Mouse (Mus musculus) CH12.LX (cell line): ENCODE measurements around the gene Adgre1. TPM values are rescaled to one million over a fixed set of nuclear protein-coding genes. Genes with fewer than 3 reads are reported as not detected.
"Not testable (repeated sequence)": the region's sequence is repeated elsewhere in the genome, so short reads cannot be mapped to it uniquely, and the experiment has no call there.

Experiments used
- DNase-seq: peaks from one replicate; pipeline ENCODE4 v3.0.0-alpha.2; 2013; ENCODE audit errors: extremely low read depth
- H3K27ac ChIP-seq: 2 replicates; pipeline ENCODE4 v1.5.1; 2012; ENCODE audit warnings: low read depth, mild to moderate bottlenecking, control low read depth, moderate library complexity; ENCODE audit not compliant: insufficient read depth
- H3K27me3 ChIP-seq: replicated peaks from 2 replicates; pipeline ENCODE3; 2012; ENCODE audit warnings: inconsistent platforms
- H3K36me3 ChIP-seq, 2 experiments: replicated peaks in 1 of 2; 2 replicates each; pipeline versions ENCODE3 to v1.6.1; 2012; ENCODE audit warnings: inconsistent platforms in 1 of 2, low read length in 1 of 2, mild to moderate bottlenecking in 1 of 2, mixed read lengths in 1 of 2, moderate library complexity in 1 of 2; ENCODE audit not compliant: control insufficient read depth in 1 of 2, insufficient read depth in 1 of 2
- H3K4me1 ChIP-seq, 2 experiments: 2 replicates each; pipeline ENCODE4 v1.6.1; 2012; ENCODE audit warnings: inconsistent platforms in 1 of 2, moderate library complexity in 1 of 2; ENCODE audit not compliant: insufficient read depth in 2 of 2, control insufficient read depth in 1 of 2
- H3K4me2 ChIP-seq: 2 replicates; pipeline ENCODE4 v1.6.1; 2012; ENCODE audit warnings: low read depth, mild to moderate bottlenecking, control low read depth; ENCODE audit not compliant: poor library complexity, insufficient read depth, severe bottlenecking
- H3K4me3 ChIP-seq, 3 experiments: fragments of 150-350 bp in 1 of 3; sonication (generic) in 1 of 3; replicated peaks in 1 of 3; 2 replicates each; pipeline versions ENCODE3 to v1.5.1; 2011 to 2012; ENCODE audit warnings: low read depth in 2 of 3, low read length in 2 of 3, mild to moderate bottlenecking in 2 of 3, moderate library complexity in 2 of 3, control low read depth in 1 of 3, improper control_type of control experiment in 1 of 3, inconsistent platforms in 1 of 3, mixed read lengths in 1 of 3; ENCODE audit not compliant: poor library complexity in 1 of 3
- H3K79me2 ChIP-seq: replicated peaks from 2 replicates; pipeline ENCODE4 v1.6.1; 2012; ENCODE audit warnings: mild to moderate bottlenecking, moderate library complexity; ENCODE audit not compliant: control insufficient read depth, poor library complexity, insufficient read depth, severe bottlenecking; ENCODE audit errors: extremely low read depth
- H3K9ac ChIP-seq: 2 replicates; pipeline ENCODE4 v1.6.1; 2012; ENCODE audit warnings: low read depth, mild to moderate bottlenecking, control low read depth, moderate library complexity; ENCODE audit not compliant: insufficient read depth
- H3K9me3 ChIP-seq: replicated peaks from 2 replicates; pipeline ENCODE3; 2012; ENCODE audit warnings: low read length, inconsistent platforms, mixed read lengths
- BHLHE40 ChIP-seq: IDR thresholded peaks from 2 replicates; pipeline ENCODE4 v1.6.1; 2011; ENCODE audit warnings: mild to moderate bottlenecking, low read depth, low read length, improper control_type of control experiment
- CHD1 ChIP-seq: IDR thresholded peaks from 2 replicates; pipeline ENCODE4 v1.6.1; 2012; ENCODE audit warnings: low read depth, low read length, improper control_type of control experiment, inconsistent platforms
- CHD2 ChIP-seq: IDR thresholded peaks from 2 replicates; pipeline ENCODE4 v1.6.1; 2011; ENCODE audit warnings: low read length, improper control_type of control experiment
- CTCF ChIP-seq, 2 experiments: IDR thresholded peaks in 1 of 2; conservative IDR thresholded peaks in 1 of 2; 2 replicates each; pipeline ENCODE4 v1.5.1; 2011 to 2012; ENCODE audit warnings: low read depth in 2 of 2, low read length in 2 of 2, improper control_type of control experiment in 1 of 2, inconsistent platforms in 1 of 2, mild to moderate bottlenecking in 1 of 2, moderate library complexity in 1 of 2
- E2F4 ChIP-seq: IDR thresholded peaks from 2 replicates; pipeline ENCODE4 v1.6.1; 2011; ENCODE audit warnings: low read depth, low read length, improper control_type of control experiment; ENCODE audit not compliant: insufficient replicate concordance
- ELF1 ChIP-seq: IDR thresholded peaks from 2 replicates; pipeline ENCODE4 v1.6.1; 2014; ENCODE audit warnings: low read depth, mild to moderate bottlenecking, inconsistent platforms, low read length, improper control_type of control experiment
- EP300 ChIP-seq: IDR thresholded peaks from 2 replicates; pipeline ENCODE4 v1.6.1; 2011; ENCODE audit warnings: low read length, improper control_type of control experiment
- ETS1 ChIP-seq: conservative IDR thresholded peaks from 2 replicates; pipeline ENCODE4 v1.6.1; 2012; ENCODE audit warnings: low read depth, mild to moderate bottlenecking, inconsistent platforms, low read length, improper control_type of control experiment, moderate library complexity
- HCFC1 ChIP-seq: IDR thresholded peaks from 2 replicates; pipeline ENCODE4 v1.6.1; 2012; ENCODE audit warnings: low read depth, mild to moderate bottlenecking, inconsistent platforms, low read length, improper control_type of control experiment
- IRF4 ChIP-seq: IDR thresholded peaks from 2 replicates; pipeline ENCODE4 v1.6.1; 2014; ENCODE audit warnings: low read depth, mild to moderate bottlenecking, inconsistent platforms, low read length, improper control_type of control experiment
- JUN ChIP-seq: IDR thresholded peaks from 2 replicates; pipeline ENCODE4 v1.6.1; 2011; ENCODE audit warnings: low read depth, mild to moderate bottlenecking, low read length, improper control_type of control experiment, moderate library complexity; ENCODE audit not compliant: insufficient read depth
- JUND ChIP-seq: conservative IDR thresholded peaks from 2 replicates; pipeline ENCODE4 v1.6.1; 2011; ENCODE audit warnings: low read depth, low read length, improper control_type of control experiment
- KAT2A ChIP-seq: IDR thresholded peaks from 2 replicates; pipeline ENCODE4 v1.6.1; 2012; ENCODE audit warnings: low read length, improper control_type of control experiment, inconsistent platforms; ENCODE audit not compliant: insufficient replicate concordance
- MAFK ChIP-seq: IDR thresholded peaks from 2 replicates; pipeline ENCODE4 v1.6.1; 2011; ENCODE audit warnings: low read length, improper control_type of control experiment; ENCODE audit not compliant: insufficient replicate concordance
- MAX ChIP-seq: IDR thresholded peaks from 2 replicates; pipeline ENCODE4 v1.6.1; 2011; ENCODE audit warnings: low read length, improper control_type of control experiment
- MAZ ChIP-seq: IDR thresholded peaks from 2 replicates; pipeline ENCODE4 v1.6.1; 2012; ENCODE audit warnings: low read depth, mild to moderate bottlenecking, inconsistent platforms, low read length, improper control_type of control experiment, moderate library complexity
- MEF2A ChIP-seq: IDR thresholded peaks from 2 replicates; pipeline ENCODE4 v1.6.1; 2014; ENCODE audit warnings: low read depth, mild to moderate bottlenecking, inconsistent platforms, low read length, improper control_type of control experiment, borderline replicate concordance
- MXI1 ChIP-seq: IDR thresholded peaks from 2 replicates; pipeline ENCODE4 v1.6.1; 2011; ENCODE audit warnings: mild to moderate bottlenecking, low read depth, low read length, improper control_type of control experiment
- MYC ChIP-seq: IDR thresholded peaks from 2 replicates; pipeline ENCODE4 v1.6.1; 2011; ENCODE audit warnings: low read depth, mild to moderate bottlenecking, improper control_type of control experiment, low read length
- NELFE ChIP-seq: IDR thresholded peaks from 2 replicates; pipeline ENCODE4 v1.6.1; 2011; ENCODE audit warnings: low read depth, low read length, improper control_type of control experiment
- POLR2A ChIP-seq: IDR thresholded peaks from 2 replicates; pipeline ENCODE4 v1.6.1; 2011; ENCODE audit warnings: low read depth, mild to moderate bottlenecking, improper control_type of control experiment, low read length
- POLR2AphosphoS2 ChIP-seq: IDR thresholded peaks from 2 replicates; pipeline ENCODE4 v1.6.1; 2011; ENCODE audit warnings: low read depth, low read length, improper control_type of control experiment
- RCOR1 ChIP-seq: conservative IDR thresholded peaks from 2 replicates; pipeline ENCODE4 v1.6.1; 2012; ENCODE audit warnings: low read depth, mild to moderate bottlenecking, inconsistent platforms, low read length, improper control_type of control experiment
- SIN3A ChIP-seq: IDR thresholded peaks from 2 replicates; pipeline ENCODE4 v1.6.1; 2012; ENCODE audit warnings: low read length, improper control_type of control experiment, inconsistent platforms
- TBP ChIP-seq: conservative IDR thresholded peaks from 2 replicates; pipeline ENCODE4 v1.6.1; 2011; ENCODE audit warnings: low read depth, low read length, improper control_type of control experiment
- TCF12 ChIP-seq: IDR thresholded peaks from 2 replicates; pipeline ENCODE4 v1.6.1; 2014; ENCODE audit warnings: low read depth, mild to moderate bottlenecking, inconsistent platforms, low read length, improper control_type of control experiment
- UBTF ChIP-seq: IDR thresholded peaks from 2 replicates; pipeline ENCODE4 v1.6.1; 2012; ENCODE audit warnings: low read depth, mild to moderate bottlenecking, inconsistent platforms, low read length, improper control_type of control experiment, moderate library complexity
- USF2 ChIP-seq: conservative IDR thresholded peaks from 2 replicates; pipeline ENCODE4 v1.6.1; 2011; ENCODE audit warnings: low read depth, low read length, improper control_type of control experiment
- ZC3H11A ChIP-seq: IDR thresholded peaks from 2 replicates; pipeline ENCODE4 v1.6.1; 2012; ENCODE audit warnings: low read depth, mild to moderate bottlenecking, inconsistent platforms, low read length, improper control_type of control experiment
- ZKSCAN1 ChIP-seq: IDR thresholded peaks from 2 replicates; pipeline ENCODE4 v1.6.1; 2012; ENCODE audit warnings: low read depth, inconsistent platforms, low read length, improper control_type of control experiment, borderline replicate concordance
- ZMIZ1 ChIP-seq: IDR thresholded peaks from 2 replicates; pipeline ENCODE4 v1.6.1; 2012; ENCODE audit warnings: low read depth, mild to moderate bottlenecking, inconsistent platforms, low read length, improper control_type of control experiment
- ZNF384 ChIP-seq: IDR thresholded peaks from 2 replicates; pipeline ENCODE4 v1.6.1; 2012; ENCODE audit warnings: low read depth, low read length, improper control_type of control experiment, inconsistent platforms
- dilution Hi-C: fragments of 300-500 bp; cut with MboI; formaldehyde crosslinking; loops from 2 replicates; pipeline ENCODE4 v1.14.3; 2020; ENCODE audit warnings: low sequenced_read_pairs; ENCODE audit not compliant: extremely low pct_unique_long_range_greater_than_20kb, extremely low pct_ligation_motif_present
- in situ Hi-C: fragments of 300-500 bp; cut with MboI; formaldehyde crosslinking; loops from 3 replicates; pipeline ENCODE4 v1.14.3; 2019; ENCODE audit warnings: low sequenced_read_pairs, low pct_ligation_motif_present, low pct_unique_long_range_greater_than_20kb, mixed read lengths
- polyA plus RNA-seq: library from polyadenylated mRNA; unstranded; fragments of >175 nt; gene quantifications from 2 replicates; pipeline ENCODE4 v1.2.1, GENCODE M21; 2012; ENCODE audit warnings: low read depth; ENCODE audit not compliant: insufficient read length
- total RNA-seq, 2 experiments: library from RNA; depleted of rRNA; stranded (reverse); fragments of 300-350 nt in 1 of 2; fragments of >200 nt in 1 of 2; gene quantifications; 2 replicates each; pipeline ENCODE4 v1.2.3; 2012 to 2014

Adgre1 gene
- total and polyA plus RNA-seq, 3 experiments = 1.8 to 33.6 (median 10.3) TPM

- H3K36me3 ChIP-seq, H3K27ac ChIP-seq, DNase-seq, H3K4me3 ChIP-seq, H3K9me3 ChIP-seq, dilution Hi-C loops, H3K27me3 ChIP-seq, H3K79me2 ChIP-seq: not testable (repeated sequence)
- Histone ChIP-seq H3K4me2 (peak overlapping the region; percentile 60), H3K4me1 (peaks cover 2 to 22% of the 10 kb centered on the region in 2 experiments; a peak in 3 of 4 replicates), H3K9ac (peak overlapping the region; percentile 19; the same call in 1 of the 2 replicates)
- in situ Hi-C loops = loop anchor here (5.0 to 25.0 kb wide), 4 partner anchors 90 to 340 kb away; partner anchors contain the start of genes Alkbh7, Clpp, Dennd1c and Gpr108
- TF ChIP-seq TBP (0 out of 2 replicates have a peak, but pooled peaks have one; percentile 9), EP300 (peak; percentile 35)
Measured at GRCm38 (mm10) chr17:57335194-57335593, 23.3 kb upstream of the Adgre1 start.

DNA sequence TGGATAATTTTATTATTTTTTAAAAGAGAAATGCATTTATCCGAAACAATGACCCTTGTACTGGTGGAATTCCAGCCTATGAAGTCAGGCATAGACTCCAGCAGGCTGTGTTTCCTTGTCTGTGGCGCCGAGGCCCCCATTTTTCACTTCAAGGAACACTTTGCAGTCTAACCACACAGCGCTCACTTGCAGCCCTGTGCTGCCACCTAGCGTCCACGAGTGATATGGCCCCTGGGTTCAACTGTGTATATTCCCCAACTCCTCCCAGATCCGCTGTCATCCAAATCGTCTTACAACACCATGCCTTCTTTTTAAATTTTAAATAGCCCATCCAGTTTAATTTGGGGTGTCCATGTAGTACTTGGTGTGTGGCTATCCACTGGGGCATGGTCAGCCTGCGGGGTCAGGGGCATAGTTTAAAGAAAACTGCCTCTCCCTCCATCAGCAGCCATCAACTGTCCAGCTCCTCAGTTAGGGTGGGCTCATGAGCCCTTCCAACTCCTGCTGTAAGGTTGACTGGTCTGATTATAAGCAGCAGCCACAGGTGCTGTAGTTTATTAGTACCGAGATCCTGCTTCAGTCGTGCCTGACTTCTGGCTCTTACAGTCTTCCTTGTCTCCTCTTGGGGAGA lies 22.7 kb upstream of the Adgre1 start:
- no peak overlapping the region for H3K4me2 ChIP-seq
- dilution Hi-C loops = no loop called here
- H3K27ac ChIP-seq = no peak overlapping the region
- TF ChIP-seq SIN3A = peak; percentile 86
- TF ChIP-seq NELFE = no peak
- no peak for TF ChIP-seq E2F4
- TF ChIP-seq ZMIZ1 = no peak
- TF ChIP-seq JUND = no peak
- peak; percentile 49; the same call in 1 of the 2 replicates for TF ChIP-seq TCF12
- no peak for TF ChIP-seq USF2
- TF ChIP-seq HCFC1 = 0 out of 2 replicates have a peak, but pooled peaks have one; percentile 18
- TF ChIP-seq CHD2 = no peak
- TF ChIP-seq ZNF384 = no peak
- no peak for TF ChIP-seq UBTF
- TF ChIP-seq JUN = no peak
- TF ChIP-seq POLR2AphosphoS2 = no peak
- TF ChIP-seq IRF4 = peak; percentile 50; the same call in 1 of the 2 replicates
- no peak for TF ChIP-seq MAFK
- no peak for TF ChIP-seq CHD1
- TF ChIP-seq ETS1 = no peak
- no peak for TF ChIP-seq KAT2A
- no peak for TF ChIP-seq BHLHE40
- TF ChIP-seq MYC = no peak; the same call in 1 of the 2 replicates
- no peak for TF ChIP-seq POLR2A
- TF ChIP-seq ZC3H11A = peak; percentile 91
- TF ChIP-seq MAX = no peak
- no peak for TF ChIP-seq ZKSCAN1
- TF ChIP-seq ELF1 = peak; percentile 28; the same call in 1 of the 2 replicates
- TF ChIP-seq TBP = 0 out of 2 replicates have a peak, but pooled peaks have one; percentile 1
- TF ChIP-seq RCOR1 = no peak
- TF ChIP-seq MAZ = peak; percentile 86
- peak; percentile 65; the same call in 1 of the 2 replicates for TF ChIP-seq MXI1
- peak; percentile 70 to 98 for TF ChIP-seq CTCF (conservative IDR thresholded peaks at IDR 0.05 in 1 of 2, IDR thresholded peaks at IDR 0.05 in 1 of 2; ENCODE audit: low read depth in 2 of 2, low read length in 2 of 2)
- TF ChIP-seq MEF2A = peak; percentile 56; the same call in 1 of the 2 replicates

More for the DNA sequence above, 22.7 kb upstream of the Adgre1 start:
- H3K9ac ChIP-seq = no peak overlapping the region
- H3K4me1 ChIP-seq = peaks cover 2 to 26% of the 10 kb centered on the region in 2 experiments; a peak in 3 of 4 replicates
- H3K79me2 ChIP-seq = no peaks in the 10 kb centered on the region
- peaks cover 0 to 3% of the 10 kb centered on the region in 2 experiments for H3K36me3 ChIP-seq
- H3K27me3 ChIP-seq = no peaks in the 10 kb centered on the region
- DNase-seq = peak; percentile 95
- no peaks in the 10 kb centered on the region for H3K9me3 ChIP-seq
- no peak overlapping the region for H3K4me3 ChIP-seq
- in situ Hi-C loops = loop anchor here (5.0 to 25.0 kb wide), 4 partner anchors 91 to 341 kb away; partner anchors contain the start of genes Alkbh7, Clpp, Dennd1c and Gpr108
